Mouse (Mus musculus): ENCODE results near the gene Arl13b. TPM values are rescaled to one million over a fixed set of nuclear protein-coding genes. Genes with fewer than 3 reads are reported as not detected.
A peak's percentile ranks its signal among the peaks of the same experiment; 100 is the strongest.

Gene Arl13b
- polyA plus RNA-seq, 1 experiment from 2014 or later, result 19.8 TPM

GRCm38 (mm10) chr16:62755307-62755706 is 91.5 kb downstream of the Arl13b start:
- Histone ChIP-seq H3K27me3 (no peaks in the 10 kb centered on the region), H3K9ac (replicated peaks) (no peak overlapping the region), H3K4me1 (no peaks in the 10 kb centered on the region), H3K9me3 (no peaks in the 10 kb centered on the region), H3K27ac (replicated peaks) (no peak overlapping the region), H3K4me2 (replicated peaks) (no peak overlapping the region), H3K4me3 (no peak overlapping the region), H3K36me3 (no peaks in the 10 kb centered on the region)
- no peak for ATAC-seq (replicated peaks)
- WGBS, result 94% methylated on average over 6 of the region's 6 CpGs

GRCm38 (mm10) chr16:62753597-62753996 is 93.2 kb downstream of the Arl13b start:
- Histone ChIP-seq H3K36me3 (no peaks in the 10 kb centered on the region), H3K9me3 (no peaks in the 10 kb centered on the region), H3K4me3 (no peak overlapping the region), H3K9ac (replicated peaks) (no peak overlapping the region), H3K4me2 (replicated peaks) (no peak overlapping the region), H3K27me3 (no peaks in the 10 kb centered on the region), H3K27ac (replicated peaks) (no peak overlapping the region), H3K4me1 (no peaks in the 10 kb centered on the region)
- ATAC-seq (replicated peaks), result no peak
- WGBS, result 69% methylated on average over 1 of the region's 1 CpGs

GRCm38 (mm10) chr16:62753079-62753478 is 93.8 kb downstream of the Arl13b start:
- H3K4me3 ChIP-seq, result no peak overlapping the region
- no peak overlapping the region for H3K9ac ChIP-seq (replicated peaks)
- no peak overlapping the region for H3K27ac ChIP-seq (replicated peaks)
- H3K27me3 ChIP-seq, result no peaks in the 10 kb centered on the region
- no peak for ATAC-seq (replicated peaks)
- no peaks in the 10 kb centered on the region for H3K36me3 ChIP-seq
- 72% methylated on average over 4 of the region's 4 CpGs for WGBS
- H3K9me3 ChIP-seq, result no peaks in the 10 kb centered on the region
- no peak overlapping the region for H3K4me2 ChIP-seq (replicated peaks)
- no peaks in the 10 kb centered on the region for H3K4me1 ChIP-seq

GRCm38 (mm10) chr16:62745875-62746274 is 101.0 kb downstream of the Arl13b start:
- 54% methylated on average over 2 of the region's 2 CpGs for WGBS

More at GRCm38 (mm10) chr16:62745875-62746274, 101.0 kb downstream of the Arl13b start:
- Histone ChIP-seq H3K27ac (replicated peaks) (no peak overlapping the region), H3K4me1 (no peaks in the 10 kb centered on the region), H3K9ac (replicated peaks) (no peak overlapping the region), H3K4me2 (replicated peaks) (no peak overlapping the region), H3K9me3 (no peaks in the 10 kb centered on the region), H3K4me3 (no peak overlapping the region), H3K36me3 (no peaks in the 10 kb centered on the region), H3K27me3 (no peaks in the 10 kb centered on the region)
- peak; percentile 43 for ATAC-seq (replicated peaks)

Small RNAs within 50 kb of the gene (microRNA-seq; reads per million reads assigned to microRNA genes)
- not detected for gene Gm25986

Other genes starting within 250 kb of the Arl13b start
- gene Nsun3, start 60.2 kb downstream of the Arl13b start, polyA plus RNA-seq (2015; fragmentation: Nextera tagmentation; extraction: Ambion mirVana), result 10.7 and 13.4 TPM in 2 replicates
- 0.20 and 0.59 TPM in 2 replicates for gene Stx19, start 32.4 kb downstream of the Arl13b start, polyA plus RNA-seq (2015; fragmentation: Nextera tagmentation; extraction: Ambion mirVana)
- 7.3 and 8.5 TPM in 2 replicates for gene Pros1, start 7.3 kb upstream of the Arl13b start, polyA plus RNA-seq (2015; fragmentation: Nextera tagmentation; extraction: Ambion mirVana)

Measured in forebrain, embryonic 15.5 days (tissue).